Mouse (Mus musculus) gonadal fat pad, adult 2 months (tissue): ENCODE measurements at regions not wholly inside any gene's neighbourhood (a gene's known extent, or its start where the extent isn't known, plus 50 kb on each side); places are given as distances from the start of the nearest gene placed in this dataset.
"Not testable (repeated sequence)": the region's sequence is repeated elsewhere in the genome, so short reads cannot be mapped to it uniquely, and the experiment has no call there.

Experiments used
- DNase-seq: peaks from one replicate; pipeline ENCODE4 v3.0.0-alpha.2; 2012; ENCODE audit warnings: low read depth

GRCm38 (mm10) chr9:115777097-115777864, 132.0 kb upstream of the Gadl1 start:
- DNase-seq: no peak

- DNase-seq: no peak
These were observed 130.4 kb upstream of the Gadl1 start for GRCm38 (mm10) chr9:115778862-115779261.

DNA sequence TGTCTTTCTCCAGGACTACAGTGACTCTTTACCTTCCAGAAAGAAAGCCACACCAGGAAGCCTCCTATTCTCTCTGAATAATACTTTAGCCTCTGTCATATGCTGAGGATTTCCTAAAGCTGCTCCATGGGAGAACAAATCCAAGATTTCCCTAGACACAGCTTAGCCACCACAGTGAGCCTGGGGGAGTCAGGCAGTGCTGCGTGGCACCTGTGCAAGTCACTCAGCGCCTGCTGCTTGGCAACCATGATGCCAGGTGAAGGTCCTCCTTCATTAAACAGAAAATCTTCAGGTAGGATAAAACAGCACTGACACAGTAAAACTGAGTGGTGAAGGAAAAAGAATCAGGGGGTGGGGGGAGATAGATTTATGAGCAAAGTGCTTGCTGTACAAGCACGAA, 109.9 kb upstream of the Gadl1 start:
- no peak for DNase-seq

GRCm38 (mm10) chr9:115800624-115801023, 108.6 kb upstream of the Gadl1 start:
- no peak for DNase-seq

DNA sequence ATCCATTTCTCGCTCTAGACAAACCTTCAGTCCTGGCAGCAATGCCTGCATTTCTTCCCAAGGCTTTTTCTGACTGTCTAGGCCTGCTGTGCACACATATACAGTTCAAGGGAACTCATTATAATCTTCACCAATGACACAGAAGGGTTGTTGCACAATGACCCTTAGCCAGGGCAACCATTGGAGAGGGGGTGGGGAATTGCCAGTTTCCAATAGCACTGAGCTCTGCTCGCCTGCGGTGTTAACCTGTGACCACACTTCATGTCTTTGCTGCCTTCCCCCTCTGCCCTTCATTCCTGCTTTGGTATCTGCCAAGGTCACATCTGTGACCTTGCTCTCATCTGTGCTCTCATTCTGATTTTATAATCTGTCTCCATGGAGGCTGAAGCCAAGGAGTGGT, 106.2 kb upstream of the Gadl1 start:
- no peak for DNase-seq

DNA sequence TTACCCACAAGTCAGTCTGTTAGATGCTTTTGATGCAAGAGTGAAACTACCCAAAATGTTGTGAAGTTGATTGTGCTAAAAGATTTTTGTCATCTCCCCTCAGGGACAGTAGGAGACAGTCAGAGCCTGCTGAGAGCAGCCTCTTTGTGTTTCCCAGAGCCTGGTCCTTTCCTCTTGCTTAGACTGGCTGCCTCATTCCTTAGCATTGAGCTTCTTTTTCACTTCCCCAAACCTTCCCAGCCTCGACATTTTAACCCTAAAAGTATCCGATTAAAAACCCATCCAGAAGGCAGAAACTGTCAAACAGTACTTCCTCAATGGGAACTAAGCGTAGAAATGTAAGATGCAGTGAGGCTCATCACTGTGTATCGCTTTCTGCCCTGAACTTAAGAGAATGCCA, 104.0 kb upstream of the Gadl1 start:
- DNase-seq: no peak

DNA sequence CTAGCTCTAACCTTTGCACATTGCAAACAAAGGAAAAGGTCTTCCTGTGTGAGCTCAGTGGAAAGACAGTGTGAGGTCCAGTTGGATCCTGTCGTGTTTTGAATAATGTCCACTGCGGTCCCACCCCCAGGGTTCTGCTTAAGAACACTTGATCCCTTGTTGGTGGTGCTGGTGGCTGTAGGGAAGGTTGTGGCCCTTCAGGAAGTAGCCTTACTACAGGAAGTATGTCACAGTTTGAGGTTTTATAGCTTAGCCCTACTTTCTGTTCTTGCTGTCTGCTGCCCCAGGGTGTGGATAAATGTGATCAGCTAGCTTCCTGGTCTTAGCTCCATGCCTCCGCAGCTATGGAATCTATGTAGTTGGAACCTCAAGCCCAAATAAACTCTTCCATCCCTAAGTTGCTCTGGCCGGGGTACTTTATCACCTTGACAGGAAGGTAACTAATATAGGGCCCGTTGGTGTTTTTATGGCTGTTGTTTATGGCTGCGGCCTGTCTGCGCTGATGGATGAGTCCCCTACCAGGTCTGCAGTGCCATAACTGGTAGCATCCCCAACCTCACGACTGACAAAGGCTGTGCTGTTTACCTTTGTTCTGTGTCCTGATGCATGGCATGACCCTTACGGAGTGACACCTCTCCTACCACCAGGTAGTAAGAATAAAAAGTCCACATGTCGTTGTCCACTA, 103.1 kb upstream of the Gadl1 start:
- no peak for DNase-seq

DNA sequence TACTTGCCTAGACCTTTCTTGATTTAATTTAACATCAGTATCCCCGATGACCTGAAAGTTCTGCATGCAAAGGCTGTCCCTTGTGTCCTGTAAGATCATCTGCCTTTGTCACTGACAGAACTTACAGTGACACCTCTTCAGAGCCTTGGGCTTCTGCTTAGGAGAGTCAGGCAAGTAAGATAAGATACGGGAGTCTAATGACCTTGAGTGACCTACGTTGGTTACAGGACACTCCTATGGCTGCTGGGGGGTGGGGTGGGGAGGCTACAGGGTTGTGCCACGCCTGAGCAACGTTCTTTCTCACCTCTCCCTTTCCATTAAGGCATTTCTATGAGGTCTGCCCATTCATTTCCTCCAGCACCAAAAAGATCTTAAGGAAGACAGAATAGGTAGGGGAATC, 69.1 kb upstream of the Gadl1 start:
- no peak for DNase-seq

- no peak for DNase-seq
These were observed 68.5 kb upstream of the Gadl1 start for GRCm38 (mm10) chr9:115840791-115841190.

DNA sequence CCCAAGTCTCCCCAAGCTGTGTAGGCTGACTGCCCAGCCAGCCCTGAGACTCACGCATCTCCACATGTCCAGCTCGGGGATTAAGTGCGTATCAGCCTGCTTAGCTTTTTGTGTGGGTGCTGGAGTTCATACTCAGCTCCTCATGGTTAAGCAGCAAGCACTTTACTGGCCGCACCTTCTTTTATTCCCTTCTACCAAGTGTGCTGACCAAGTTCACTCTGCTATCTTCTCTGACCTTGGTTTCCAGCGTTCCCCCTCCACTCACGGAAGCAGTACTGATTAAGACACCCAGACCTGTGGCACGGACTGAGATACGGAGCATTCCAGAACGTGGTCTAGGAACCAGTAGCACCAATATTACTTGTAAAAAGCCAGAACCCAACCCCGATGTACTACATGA, 67.6 kb upstream of the Gadl1 start:
- DNase-seq: no peak

DNA sequence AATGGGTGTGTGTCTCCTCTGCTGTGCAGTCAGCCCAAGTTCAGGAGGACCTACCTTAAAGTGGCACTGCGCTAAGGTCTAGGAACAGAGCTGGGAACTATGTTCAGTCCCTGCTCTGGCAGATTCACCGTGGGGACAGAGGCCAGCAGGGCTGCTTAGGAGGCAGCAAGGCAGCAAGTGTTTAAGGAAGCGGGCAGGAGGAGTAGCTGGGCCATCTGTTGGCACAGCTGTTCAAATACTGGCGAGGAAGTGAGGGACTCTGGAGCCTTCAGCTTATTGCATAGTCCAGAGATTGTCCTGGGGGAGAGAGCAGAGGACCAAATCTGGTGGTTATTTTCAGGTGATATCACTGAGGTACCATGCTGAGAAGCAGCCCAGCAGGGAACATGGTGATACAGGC, 64.9 kb upstream of the Gadl1 start:
- no peak for DNase-seq

DNA sequence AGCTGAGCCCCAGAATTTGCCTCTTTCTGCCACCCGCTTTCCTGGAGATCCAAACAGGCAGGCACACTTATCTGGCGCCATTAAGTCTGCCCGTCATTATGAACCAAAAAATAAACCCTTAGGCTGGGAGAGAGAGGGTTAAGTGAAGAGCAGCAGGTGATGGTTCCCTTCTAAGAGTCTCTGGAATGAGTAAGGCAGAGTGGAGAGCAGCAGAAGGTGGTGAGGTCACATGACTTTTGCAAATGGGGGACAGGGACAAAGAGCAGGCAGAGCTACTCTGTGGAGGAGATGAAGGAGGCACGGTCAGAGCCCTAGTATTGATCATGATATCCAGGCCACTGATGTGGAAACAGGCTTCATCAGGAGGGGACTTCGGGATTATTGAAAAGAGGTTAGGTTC, 64.2 kb upstream of the Gadl1 start:
- DNase-seq: no peak

GRCm38 (mm10) chr9:115847289-115848074, 61.8 kb upstream of the Gadl1 start:
- DNase-seq: no peak

DNA sequence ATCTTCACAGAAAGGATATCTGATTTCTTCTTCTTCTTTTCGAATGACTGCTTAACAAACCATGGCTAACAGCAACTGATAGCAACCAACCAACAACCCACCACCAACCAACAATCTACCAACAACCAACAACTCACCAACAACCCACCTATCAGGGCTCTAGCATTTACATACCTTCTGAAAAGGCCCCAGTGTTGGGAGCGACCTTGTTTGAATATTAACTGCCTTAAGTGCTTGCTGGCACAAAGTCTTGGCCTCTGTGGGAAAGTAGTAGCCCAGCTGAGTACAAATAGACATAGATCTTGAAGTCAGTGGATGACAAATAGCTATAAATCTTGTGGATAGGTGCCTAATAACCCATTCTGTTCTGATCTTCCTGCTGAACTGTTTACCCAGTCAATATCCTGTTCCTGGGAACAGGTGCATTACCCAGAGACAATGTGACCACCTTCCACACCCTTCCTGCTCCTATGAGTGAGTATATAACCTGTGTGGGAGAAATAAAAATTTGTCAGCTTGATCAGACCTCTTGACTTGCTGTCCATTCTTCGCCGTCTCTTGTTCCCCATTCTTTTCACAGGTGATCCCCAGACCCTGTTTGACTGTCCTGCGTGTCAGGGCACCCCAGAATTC, 55.9 kb upstream of the Gadl1 start:
- not testable (repeated sequence) for DNase-seq

- no peak for DNase-seq
These were observed 52.0 kb upstream of the Gadl1 start for GRCm38 (mm10) chr9:115857301-115857700.

DNA sequence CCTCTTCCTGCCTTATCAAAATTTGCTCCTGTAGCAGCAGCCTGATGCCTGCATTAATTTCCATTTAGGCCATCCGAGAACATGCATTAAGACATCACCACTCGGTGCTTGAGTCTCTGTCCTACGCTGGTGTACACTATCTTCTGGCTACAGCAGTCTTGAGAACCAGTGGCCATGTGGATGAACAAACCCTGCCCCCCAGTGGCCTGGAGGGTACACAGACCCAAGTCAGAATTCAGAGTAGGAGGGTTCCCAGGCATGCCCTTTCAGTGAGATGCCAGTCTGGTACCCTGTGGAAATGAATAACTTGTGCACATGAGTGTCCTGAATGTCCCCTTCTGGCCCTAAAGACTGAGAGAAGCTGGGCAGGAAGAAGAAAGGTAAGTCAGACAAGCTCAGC, 50.4 kb upstream of the Gadl1 start:
- DNase-seq: no peak
